Mouse (Mus musculus) intestine, embryonic 15.5 days (tissue): ENCODE measurements around the gene Rcor1. TPM values are rescaled to one million over a fixed set of nuclear protein-coding genes. Genes with fewer than 3 reads are reported as not detected.

Experiments used
- ATAC-seq: fragments of 200-750 bp; cut with Nextera tagmentation; 2 replicates; pipeline ENCODE4 v1.8.0; 2017; ENCODE audit warnings: moderate TSS enrichment, moderate library complexity
- H3K27ac ChIP-seq: fragments of 300-500 bp; sonication (generic); 2 replicates; pipeline ENCODE4 v1.5.1; 2015; ENCODE audit warnings: mild to moderate bottlenecking, inconsistent platforms
- H3K27me3 ChIP-seq: fragments of 300-500 bp; sonication (generic); replicated peaks from 2 replicates; pipeline ENCODE4 v1.6.1; 2015; ENCODE audit warnings: inconsistent platforms
- H3K36me3 ChIP-seq: fragments of 300-500 bp; sonication (generic); 2 replicates; pipeline ENCODE4 v1.6.1; 2015; ENCODE audit warnings: inconsistent platforms
- H3K4me1 ChIP-seq: fragments of 300-500 bp; sonication (generic); replicated peaks from 2 replicates; pipeline ENCODE4 v1.6.1; 2015; ENCODE audit warnings: inconsistent platforms
- H3K4me2 ChIP-seq: fragments of 300-500 bp; sonication (generic); replicated peaks from 2 replicates; pipeline ENCODE4 v1.6.1; 2015; ENCODE audit warnings: mild to moderate bottlenecking, inconsistent platforms
- H3K4me3 ChIP-seq: fragments of 300-500 bp; sonication (generic); replicated peaks from 2 replicates; pipeline ENCODE4 v1.5.1; 2015; ENCODE audit warnings: inconsistent platforms
- H3K9ac ChIP-seq: fragments of 300-500 bp; sonication (generic); 2 replicates; pipeline ENCODE4 v1.6.1; 2015; ENCODE audit warnings: inconsistent platforms
- H3K9me3 ChIP-seq: fragments of 300-500 bp; sonication (generic); 2 replicates; pipeline ENCODE4 v1.6.1; 2016; ENCODE audit warnings: inconsistent platforms
- WGBS: fragments of 180-500 bp; shearing (Covaris S2); methylation state at CpG from one replicate; pipeline ENCODE4 v1.1.7; 2015; 5-methylcytosine and 5-hydroxymethylcytosine counted together
- polyA plus RNA-seq: library from polyadenylated mRNA; unstranded; fragments of >200 nt; fragmentation: Nextera tagmentation; extraction: Ambion mirVana; gene quantifications from 2 replicates; pipeline ENCODE4 v1.2.1, GENCODE M21; 2015

Gene Rcor1
- polyA plus RNA-seq, result 9.1 and 9.6 TPM in 2 replicates

DNA sequence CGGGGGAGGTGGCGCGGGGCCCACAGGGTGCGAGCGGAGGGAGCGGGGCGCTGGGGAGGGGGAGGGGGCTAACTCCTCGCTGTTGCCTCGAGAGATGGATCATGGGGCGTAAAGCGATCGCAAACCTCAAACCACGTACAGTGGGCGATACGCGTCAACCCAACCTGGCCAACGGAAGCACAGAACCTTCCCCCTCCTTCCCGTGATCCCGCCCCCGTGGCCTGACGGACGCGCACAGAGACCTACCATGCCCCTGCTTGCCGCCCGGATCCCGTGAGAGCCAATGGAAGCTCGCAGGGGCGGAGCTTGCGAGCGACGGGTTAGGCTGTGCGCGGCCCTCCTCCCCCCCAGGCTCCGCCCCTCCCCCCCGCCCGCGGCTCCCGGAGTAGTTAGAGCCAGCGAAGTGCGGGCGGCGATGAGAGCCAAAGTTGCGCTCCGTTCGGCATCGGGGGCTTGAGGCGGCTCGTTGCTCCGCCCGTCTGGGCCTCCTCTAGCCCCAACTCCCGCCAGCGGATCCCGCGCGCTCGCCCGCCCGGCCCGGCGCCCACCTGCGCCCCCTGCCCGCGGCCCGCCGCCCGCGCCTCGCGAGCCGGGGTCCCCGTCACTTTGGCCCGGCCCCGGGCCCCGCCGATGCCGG lies at the start of gene Rcor1:
Rcor1 (plus strand) TSS at position 376 of the 637 bp plus-strand sequence.
- Histone ChIP-seq H3K4me1 (peaks cover 22% of the 10 kb centered on the region), H3K9ac (peak within 1 kb of the TSS; percentile 97), H3K36me3 (0 out of 2 replicates have a peak, but pooled peaks cover 3% of the 10 kb centered on the region), H3K4me2 (peak within 1 kb of the TSS; percentile 91), H3K27me3 (no peaks in the 10 kb centered on the region), H3K4me3 (peak within 1 kb of the TSS; percentile 94), H3K27ac (peak within 1 kb of the TSS; percentile 100), H3K9me3 (no peaks in the 10 kb centered on the region)
- ATAC-seq, result peak; percentile 96
- WGBS, result under 1% methylated on average over 76 of the region's 76 CpGs

DNA sequence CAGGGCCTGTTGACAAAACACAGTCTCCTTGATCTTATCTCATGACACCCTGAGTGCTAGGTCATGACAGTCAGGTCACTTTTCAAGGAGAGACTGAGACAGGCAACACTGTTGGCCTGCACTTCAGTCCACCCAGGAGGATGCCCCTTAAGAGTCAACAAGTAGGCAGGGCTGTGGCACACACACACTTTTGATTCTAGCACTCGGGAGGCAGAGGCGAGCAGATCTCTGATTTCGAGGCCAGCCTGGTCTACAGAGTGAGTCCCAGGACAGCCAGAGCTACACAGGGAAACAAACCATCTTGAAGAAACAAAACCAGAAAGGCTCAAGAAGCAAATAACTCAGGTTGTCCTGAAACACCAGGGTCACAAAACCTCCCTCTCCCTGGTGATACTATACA lies 49.7 kb upstream of the Rcor1 start:
- Histone ChIP-seq H3K4me2 (no peak overlapping the region), H3K27me3 (no peaks in the 10 kb centered on the region), H3K27ac (no peak overlapping the region), H3K4me1 (peaks cover 26% of the 10 kb centered on the region), H3K4me3 (no peak overlapping the region), H3K36me3 (no peaks in the 10 kb centered on the region), H3K9me3 (no peaks in the 10 kb centered on the region), H3K9ac (no peak overlapping the region)
- no peak for ATAC-seq
- WGBS, result 88% methylated on average over 3 of the region's 3 CpGs

GRCm38 (mm10) chr12:110990500-110990899 lies 48.7 kb upstream of the Rcor1 start:
- 82% methylated on average over 7 of the region's 7 CpGs for WGBS
- H3K9ac ChIP-seq, result no peak overlapping the region
- H3K4me1 ChIP-seq, result peaks cover 18% of the 10 kb centered on the region
- H3K27me3 ChIP-seq, result no peaks in the 10 kb centered on the region
- H3K36me3 ChIP-seq, result no peaks in the 10 kb centered on the region
- H3K4me3 ChIP-seq, result no peak overlapping the region
- no peak for ATAC-seq
- no peak overlapping the region for H3K27ac ChIP-seq
- no peaks in the 10 kb centered on the region for H3K9me3 ChIP-seq
- H3K4me2 ChIP-seq, result no peak overlapping the region

DNA sequence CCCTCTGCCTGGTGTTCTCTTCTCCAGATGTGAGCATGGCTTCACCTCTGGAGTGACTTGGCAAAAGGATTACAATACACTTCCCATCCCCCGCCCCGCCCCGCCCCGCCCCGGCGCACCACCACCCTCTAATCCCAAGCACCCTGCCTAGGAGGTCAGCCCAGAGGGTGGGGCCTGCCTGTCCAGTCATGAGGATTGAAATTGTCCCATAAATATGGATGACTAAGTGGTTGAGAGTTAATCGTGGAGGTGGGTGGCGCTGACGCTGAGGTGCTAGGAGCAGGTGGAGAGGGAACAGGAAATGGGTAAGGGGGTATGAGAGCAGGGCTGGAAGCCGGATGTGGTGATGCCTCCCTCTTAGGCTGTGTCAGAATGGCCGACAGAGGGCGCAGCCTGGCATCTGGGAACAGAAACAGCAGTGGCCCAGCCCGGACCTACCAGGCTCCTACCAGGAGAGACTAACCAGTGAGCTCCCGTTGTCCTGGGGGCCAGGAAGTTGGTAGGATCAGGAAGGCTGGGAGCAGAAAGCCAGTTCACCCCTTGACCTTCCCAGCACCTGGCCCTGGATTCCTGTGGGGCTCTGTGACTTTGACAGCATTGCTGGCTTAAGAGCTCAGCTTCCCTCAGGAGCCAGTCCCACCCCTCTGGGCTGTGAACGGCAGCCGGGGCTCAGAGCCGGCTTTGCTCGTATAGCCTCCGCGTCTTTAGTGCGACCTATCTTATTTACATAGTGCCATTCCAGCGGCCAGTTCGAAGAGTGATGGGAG lies 47.6 kb upstream of the Rcor1 start:
- Histone ChIP-seq H3K9ac (peak overlapping the region; percentile 42), H3K9me3 (no peaks in the 10 kb centered on the region), H3K4me3 (peak overlapping the region; percentile 48), H3K27ac (peak overlapping the region; percentile 75), H3K36me3 (no peaks in the 10 kb centered on the region), H3K4me2 (peak overlapping the region; percentile 81), H3K27me3 (no peaks in the 10 kb centered on the region), H3K4me1 (peaks cover 18% of the 10 kb centered on the region)
- 5% methylated on average over 23 of the region's 23 CpGs for WGBS
- peak; percentile 88 for ATAC-seq

DNA sequence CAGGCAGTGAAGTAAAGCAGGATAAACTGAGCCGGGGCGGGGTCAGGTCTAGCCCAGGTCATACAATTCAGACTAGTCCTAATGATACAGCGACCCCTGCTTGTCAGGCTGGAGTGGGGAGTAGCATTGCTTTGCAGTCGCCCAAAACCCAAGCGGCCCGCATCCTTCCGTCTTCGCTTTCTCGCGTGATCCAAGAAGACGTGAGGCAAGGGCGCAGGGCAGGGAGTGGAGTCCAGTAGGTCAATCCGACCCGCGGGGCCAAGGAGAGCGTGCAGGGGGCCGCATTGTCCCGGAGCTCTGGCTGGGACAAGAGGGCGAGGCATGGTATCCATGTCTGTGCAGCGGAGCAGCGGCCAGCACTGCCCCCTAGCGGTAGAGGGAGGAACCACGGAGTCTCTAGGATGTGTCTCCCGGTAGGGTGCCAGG lies 47.0 kb upstream of the Rcor1 start:
- ATAC-seq, result peak; percentile 94
- Histone ChIP-seq H3K9me3 (no peaks in the 10 kb centered on the region), H3K9ac (peak overlapping the region; percentile 42), H3K27ac (peak overlapping the region; percentile 75), H3K4me2 (peak overlapping the region; percentile 81), H3K27me3 (no peaks in the 10 kb centered on the region), H3K4me1 (peaks cover 18% of the 10 kb centered on the region), H3K4me3 (peak overlapping the region; percentile 48), H3K36me3 (no peaks in the 10 kb centered on the region)
- WGBS, result under 1% methylated on average over 24 of the region's 24 CpGs

DNA sequence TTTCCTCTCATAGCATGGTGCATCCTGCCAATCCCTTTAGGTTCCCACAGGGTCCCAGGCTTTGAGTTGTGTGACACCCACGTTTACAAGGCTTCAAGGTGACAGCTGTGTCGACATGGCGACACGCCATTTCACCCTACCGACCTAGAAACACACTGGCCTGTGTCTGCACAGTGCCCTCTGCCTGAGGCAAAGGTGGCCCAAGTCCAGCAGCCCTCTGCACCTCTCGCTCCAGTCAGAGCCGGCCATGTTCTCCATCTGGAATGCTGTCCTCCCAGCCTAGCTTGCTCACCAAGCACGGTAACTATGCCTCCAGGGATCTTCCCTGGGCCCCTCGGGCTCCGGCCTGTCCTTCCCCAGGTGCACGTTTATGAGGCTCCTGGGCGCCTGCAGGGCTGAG lies 46.4 kb upstream of the Rcor1 start:
- peaks cover 18% of the 10 kb centered on the region for H3K4me1 ChIP-seq
- ATAC-seq, result no peak
- no peaks in the 10 kb centered on the region for H3K9me3 ChIP-seq
- no peaks in the 10 kb centered on the region for H3K36me3 ChIP-seq
- H3K4me3 ChIP-seq, result peak overlapping the region; percentile 48
- H3K27ac ChIP-seq, result peak overlapping the region; percentile 49; the same call in 1 of the 2 replicates
- 0 out of 2 replicates have a peak overlapping the region, but pooled peaks have one; percentile 42 for H3K9ac ChIP-seq
- 75% methylated on average over 12 of the region's 12 CpGs for WGBS
- no peaks in the 10 kb centered on the region for H3K27me3 ChIP-seq
- peak overlapping the region; percentile 81 for H3K4me2 ChIP-seq

GRCm38 (mm10) chr12:110993226-110993625 lies 45.9 kb upstream of the Rcor1 start:
- WGBS, result 72% methylated on average over 3 of the region's 3 CpGs
- Histone ChIP-seq H3K27ac (peak overlapping the region; percentile 49; the same call in 1 of the 2 replicates), H3K4me2 (no peak overlapping the region), H3K9ac (no peak overlapping the region), H3K9me3 (no peaks in the 10 kb centered on the region), H3K4me3 (no peak overlapping the region), H3K27me3 (no peaks in the 10 kb centered on the region), H3K36me3 (no peaks in the 10 kb centered on the region), H3K4me1 (peaks cover 18% of the 10 kb centered on the region)
- no peak for ATAC-seq

GRCm38 (mm10) chr12:110994666-110995065 lies 44.5 kb upstream of the Rcor1 start:
- Histone ChIP-seq H3K4me2 (no peak overlapping the region), H3K4me1 (peaks cover 18% of the 10 kb centered on the region), H3K27ac (no peak overlapping the region), H3K4me3 (no peak overlapping the region), H3K9me3 (no peaks in the 10 kb centered on the region), H3K27me3 (no peaks in the 10 kb centered on the region), H3K9ac (no peak overlapping the region), H3K36me3 (no peaks in the 10 kb centered on the region)
- no peak for ATAC-seq
- WGBS, result 35% methylated on average over 12 of the region's 12 CpGs

- H3K4me1 ChIP-seq, result peaks cover 2% of the 10 kb centered on the region; the same call in 1 of the 2 replicates
- no peaks in the 10 kb centered on the region for H3K9me3 ChIP-seq
- no peaks in the 10 kb centered on the region for H3K27me3 ChIP-seq
- 96% methylated on average over 11 of the region's 11 CpGs for WGBS
- H3K36me3 ChIP-seq, result no peaks in the 10 kb centered on the region
- no peak for ATAC-seq
- H3K27ac ChIP-seq, result no peak overlapping the region
- H3K4me3 ChIP-seq, result no peak overlapping the region
- no peak overlapping the region for H3K4me2 ChIP-seq
- no peak overlapping the region for H3K9ac ChIP-seq
Observed at GRCm38 (mm10) chr12:110998092-110998491, 41.1 kb upstream of the Rcor1 start.

GRCm38 (mm10) chr12:110999820-111000219 lies 39.3 kb upstream of the Rcor1 start:
- 80% methylated on average over 2 of the region's 2 CpGs for WGBS
- Histone ChIP-seq H3K4me2 (no peak overlapping the region), H3K4me3 (no peak overlapping the region), H3K9ac (no peak overlapping the region), H3K4me1 (no peaks in the 10 kb centered on the region), H3K27me3 (no peaks in the 10 kb centered on the region), H3K27ac (no peak overlapping the region), H3K9me3 (no peaks in the 10 kb centered on the region), H3K36me3 (no peaks in the 10 kb centered on the region)
- ATAC-seq, result no peak

DNA sequence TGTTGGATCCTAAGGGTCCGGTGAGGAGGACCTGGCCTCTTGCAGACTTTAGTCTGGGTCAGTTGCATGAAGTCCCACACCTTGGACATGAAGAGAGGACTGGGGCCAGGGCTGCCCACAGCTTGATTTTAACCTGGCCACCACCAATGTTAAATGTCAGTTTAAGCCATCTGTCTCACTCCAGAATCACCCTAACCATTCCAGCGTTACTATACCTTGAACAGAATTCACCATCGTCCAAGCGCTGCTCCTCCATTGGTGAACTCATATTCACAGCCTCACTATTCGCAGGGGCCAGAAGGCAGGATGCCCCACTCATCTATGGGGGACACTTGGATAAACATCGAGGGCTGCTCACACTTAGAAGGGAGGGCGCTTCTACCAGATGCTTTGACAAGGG lies 38.2 kb upstream of the Rcor1 start:
- WGBS, result 93% methylated on average over 7 of the region's 7 CpGs
- ATAC-seq, result no peak
- Histone ChIP-seq H3K27me3 (no peaks in the 10 kb centered on the region), H3K9ac (no peak overlapping the region), H3K36me3 (no peaks in the 10 kb centered on the region), H3K9me3 (no peaks in the 10 kb centered on the region), H3K4me1 (peaks cover 7% of the 10 kb centered on the region), H3K4me2 (no peak overlapping the region), H3K27ac (no peak overlapping the region), H3K4me3 (no peak overlapping the region)

GRCm38 (mm10) chr12:111004142-111004541 lies 35.0 kb upstream of the Rcor1 start:
- Histone ChIP-seq H3K4me1 (peaks cover 37% of the 10 kb centered on the region), H3K4me2 (no peak overlapping the region), H3K9ac (no peak overlapping the region), H3K27ac (no peak overlapping the region), H3K36me3 (no peaks in the 10 kb centered on the region), H3K9me3 (no peaks in the 10 kb centered on the region), H3K4me3 (no peak overlapping the region), H3K27me3 (no peaks in the 10 kb centered on the region)
- WGBS, result 68% methylated on average over 9 of the region's 9 CpGs
- ATAC-seq, result no peak
